Mouse (Mus musculus): ENCODE measurements around the gene Ptprz1. TPM values are rescaled to one million over a fixed set of nuclear protein-coding genes. Genes with fewer than 3 reads are reported as not detected.
"Not testable (repeated sequence)": the region's sequence is repeated elsewhere in the genome, so short reads cannot be mapped to it uniquely, and the experiment has no call there.

The Ptprz1 gene
- polyA plus RNA-seq, 1 experiment from 2014 or later, result 0.05 TPM

- WGBS (ENCODE audit: insufficient replicate concordance), result 77% methylated on average over 5 of the region's 5 CpGs
- Histone ChIP-seq H3K4me2 (ENCODE audit: low read depth, low read length) (no peak overlapping the region), H3K9ac (replicated peaks) (no peak overlapping the region), H3K27ac (ENCODE audit: low read depth) (no peak overlapping the region), H3K9me3 (ENCODE audit: low read length) (no peaks in the 10 kb centered on the region; the same call in 1 of the 2 replicates), H3K4me3 (ENCODE audit: low read depth, low read length) (no peak overlapping the region), H3K27me3 (ENCODE audit: insufficient read depth, low read length) (no peaks in the 10 kb centered on the region), H3K36me3 (replicated peaks; ENCODE audit: insufficient read depth, low read length) (no peaks in the 10 kb centered on the region), H3K4me1 (ENCODE audit: insufficient read depth) (no peaks in the 10 kb centered on the region)
- DNase-seq (no peak), ATAC-seq (no peak)
- no peak for TF ChIP-seq EP300 (IDR thresholded peaks at IDR 0.05; ENCODE audit: low read depth)
- no peak for TF ChIP-seq CTCF (IDR thresholded peaks at IDR 0.05; ENCODE audit: low read depth)
Measured at GRCm38 (mm10) chr6:23055734-23056133, 180.4 kb downstream of the Ptprz1 start.

- ATAC-seq (no peak), DNase-seq (no peak)
- H3K9ac ChIP-seq (replicated peaks), result no peak overlapping the region
- H3K27ac ChIP-seq (ENCODE audit: low read depth), result no peak overlapping the region
- H3K27me3 ChIP-seq (ENCODE audit: insufficient read depth, low read length), result no peaks in the 10 kb centered on the region
- no peak overlapping the region for H3K4me2 ChIP-seq (ENCODE audit: low read depth, low read length)
- WGBS (ENCODE audit: insufficient replicate concordance), result 76% methylated on average over 2 of the region's 2 CpGs
- H3K9me3 ChIP-seq (ENCODE audit: low read length), result no peaks in the 10 kb centered on the region
- H3K36me3 ChIP-seq (replicated peaks; ENCODE audit: insufficient read depth, low read length), result peaks cover 2% of the 10 kb centered on the region; the same call in 1 of the 2 replicates
- H3K4me3 ChIP-seq (ENCODE audit: low read depth, low read length), result no peak overlapping the region
- H3K4me1 ChIP-seq (ENCODE audit: insufficient read depth), result no peaks in the 10 kb centered on the region
- no peak for TF ChIP-seq CTCF (IDR thresholded peaks at IDR 0.05; ENCODE audit: low read depth)
- TF ChIP-seq EP300 (IDR thresholded peaks at IDR 0.05; ENCODE audit: low read depth), result no peak
Measured at GRCm38 (mm10) chr6:23076060-23076459, 200.8 kb downstream of the Ptprz1 start.

GRCm38 (mm10) chr6:23078273-23078672 lies 203.0 kb downstream of the Ptprz1 start:
- no peak for DNase-seq
- 60% methylated on average over 2 of the region's 2 CpGs for WGBS (ENCODE audit: insufficient replicate concordance)
- ATAC-seq, result no peak
- TF ChIP-seq CTCF (IDR thresholded peaks at IDR 0.05; ENCODE audit: low read depth), result no peak
- no peak for TF ChIP-seq EP300 (IDR thresholded peaks at IDR 0.05; ENCODE audit: low read depth)
- Histone ChIP-seq H3K36me3 (replicated peaks; ENCODE audit: insufficient read depth, low read length) (peaks cover 2% of the 10 kb centered on the region; the same call in 1 of the 2 replicates), H3K9ac (replicated peaks) (no peak overlapping the region), H3K4me2 (ENCODE audit: low read depth, low read length) (no peak overlapping the region), H3K4me1 (ENCODE audit: insufficient read depth) (no peaks in the 10 kb centered on the region), H3K4me3 (ENCODE audit: low read depth, low read length) (no peak overlapping the region), H3K27me3 (ENCODE audit: insufficient read depth, low read length) (no peaks in the 10 kb centered on the region), H3K9me3 (ENCODE audit: low read length) (no peaks in the 10 kb centered on the region), H3K27ac (ENCODE audit: low read depth) (no peak overlapping the region)

- TF ChIP-seq EP300 (IDR thresholded peaks at IDR 0.05; ENCODE audit: low read depth) (no peak), CTCF (IDR thresholded peaks at IDR 0.05; ENCODE audit: low read depth) (no peak)
- no peak overlapping the region for H3K9ac ChIP-seq (replicated peaks)
- no peak overlapping the region for H3K4me3 ChIP-seq (ENCODE audit: low read depth, low read length)
- DNase-seq (no peak), ATAC-seq (no peak)
- H3K36me3 ChIP-seq (replicated peaks; ENCODE audit: insufficient read depth, low read length), result peaks cover 2% of the 10 kb centered on the region; the same call in 1 of the 2 replicates
- no peak overlapping the region for H3K4me2 ChIP-seq (ENCODE audit: low read depth, low read length)
- no peaks in the 10 kb centered on the region for H3K27me3 ChIP-seq (ENCODE audit: insufficient read depth, low read length)
- H3K9me3 ChIP-seq (ENCODE audit: low read length), result no peaks in the 10 kb centered on the region
- no peaks in the 10 kb centered on the region for H3K4me1 ChIP-seq (ENCODE audit: insufficient read depth)
- 56% methylated on average over 3 of the region's 3 CpGs for WGBS (ENCODE audit: insufficient replicate concordance)
- H3K27ac ChIP-seq (ENCODE audit: low read depth), result no peak overlapping the region
Measured at GRCm38 (mm10) chr6:23079991-23080680, 204.8 kb downstream of the Ptprz1 start.

- ATAC-seq (no peak), DNase-seq (no peak)
- WGBS (ENCODE audit: insufficient replicate concordance), result 82% methylated on average over 5 of the region's 5 CpGs
- no peak for TF ChIP-seq EP300 (IDR thresholded peaks at IDR 0.05; ENCODE audit: low read depth)
- TF ChIP-seq CTCF (IDR thresholded peaks at IDR 0.05; ENCODE audit: low read depth), result no peak
- no peaks in the 10 kb centered on the region for H3K27me3 ChIP-seq (ENCODE audit: insufficient read depth, low read length)
- no peaks in the 10 kb centered on the region for H3K9me3 ChIP-seq (ENCODE audit: low read length)
- no peak overlapping the region for H3K4me3 ChIP-seq (ENCODE audit: low read depth, low read length)
- H3K9ac ChIP-seq (replicated peaks), result no peak overlapping the region
- no peak overlapping the region for H3K27ac ChIP-seq (ENCODE audit: low read depth)
- H3K4me2 ChIP-seq (ENCODE audit: low read depth, low read length), result no peak overlapping the region
- no peaks in the 10 kb centered on the region for H3K36me3 ChIP-seq (replicated peaks; ENCODE audit: insufficient read depth, low read length)
- H3K4me1 ChIP-seq (ENCODE audit: insufficient read depth), result no peaks in the 10 kb centered on the region
Measured at GRCm38 (mm10) chr6:23084587-23085421, 209.5 kb downstream of the Ptprz1 start.

- 78% methylated on average over 4 of the region's 4 CpGs for WGBS (ENCODE audit: insufficient replicate concordance)
- not testable (repeated sequence) for H3K4me1 ChIP-seq (ENCODE audit: insufficient read depth); DNase-seq
Measured at GRCm38 (mm10) chr6:23089292-23089691, 214.0 kb downstream of the Ptprz1 start.

GRCm38 (mm10) chr6:23090346-23091055 lies 215.2 kb downstream of the Ptprz1 start:
- H3K4me3 ChIP-seq (ENCODE audit: low read depth, low read length); DNase-seq; H3K9me3 ChIP-seq (ENCODE audit: low read length); H3K27ac ChIP-seq (ENCODE audit: low read depth); H3K4me1 ChIP-seq (ENCODE audit: insufficient read depth); H3K36me3 ChIP-seq (replicated peaks; ENCODE audit: insufficient read depth, low read length); H3K9ac ChIP-seq (replicated peaks); H3K4me2 ChIP-seq (ENCODE audit: low read depth, low read length); H3K27me3 ChIP-seq (ENCODE audit: insufficient read depth, low read length); ATAC-seq: not testable (repeated sequence)
- WGBS (ENCODE audit: insufficient replicate concordance), result 82% methylated on average over 11 of the region's 11 CpGs

More at GRCm38 (mm10) chr6:23089292-23089691, 214.0 kb downstream of the Ptprz1 start:
- ATAC-seq; H3K9ac ChIP-seq (replicated peaks); H3K4me3 ChIP-seq (ENCODE audit: low read depth, low read length); H3K9me3 ChIP-seq (ENCODE audit: low read length); H3K27me3 ChIP-seq (ENCODE audit: insufficient read depth, low read length); H3K27ac ChIP-seq (ENCODE audit: low read depth); H3K4me2 ChIP-seq (ENCODE audit: low read depth, low read length); H3K36me3 ChIP-seq (replicated peaks; ENCODE audit: insufficient read depth, low read length): not testable (repeated sequence)
